Mouse (Mus musculus): ENCODE measurements around the gene Ndrg4. TPM values are rescaled to one million over a fixed set of nuclear protein-coding genes. Genes with fewer than 3 reads are reported as not detected.

Gene Ndrg4
- total RNA-seq, 1 experiment, result 9.4 TPM

GRCm38 (mm10) chr8:95748028-95748427, 71.2 kb downstream of the Ndrg4 start:
- H3K9me3 ChIP-seq (ENCODE audit: control insufficient read depth, insufficient read depth, low read depth, low read length), result no peaks in the 10 kb centered on the region
- DNase-seq (ENCODE audit: low read depth, low spot score), result no peak
- no peak overlapping the region for H3K27ac ChIP-seq (ENCODE audit: insufficient read depth, low read depth, low read length, poor library complexity, severe bottlenecking)
- H3K9ac ChIP-seq (ENCODE audit: insufficient read depth, low read depth, low read length, poor library complexity, severe bottlenecking), result no peak overlapping the region
- H3K4me1 ChIP-seq (ENCODE audit: control insufficient read depth in 2 of 2, insufficient read depth in 2 of 2, low read length in 2 of 2, poor library complexity in 1 of 2), result no peaks in the 10 kb centered on the region
- TF ChIP-seq ZNF384 (IDR thresholded peaks at IDR 0.05; ENCODE audit: low read depth, low read length) (no peak), HCFC1 (IDR thresholded peaks at IDR 0.05; ENCODE audit: borderline replicate concordance, insufficient read depth, low read length) (no peak), CHD2 (IDR thresholded peaks at IDR 0.05; ENCODE audit: low read depth, low read length) (no peak), ZC3H11A (IDR thresholded peaks at IDR 0.05; ENCODE audit: borderline replicate concordance, low read depth, low read length) (no peak), MAFK (IDR thresholded peaks at IDR 0.05; ENCODE audit: insufficient read depth, low read depth, low read length) (no peak)
- H3K36me3 ChIP-seq (ENCODE audit: control insufficient read depth, insufficient read depth, low read length, poor library complexity, severe bottlenecking), result peaks cover 23% of the 10 kb centered on the region
- H3K4me3 ChIP-seq (ENCODE audit: insufficient read depth in 1 of 2, low read depth in 1 of 2, low read length in 2 of 2, poor library complexity in 1 of 2, severe bottlenecking in 1 of 2), result no peak overlapping the region
- in situ Hi-C loops (cut with MboI; ENCODE audit: low sequenced_read_pairs in 2 of 2, unreplicated experiment in 2 of 2), result no loop called here

GRCm38 (mm10) chr8:95751924-95752323, 75.1 kb downstream of the Ndrg4 start:
- Histone ChIP-seq H3K9ac (ENCODE audit: insufficient read depth, low read depth, low read length, poor library complexity, severe bottlenecking) (no peak overlapping the region), H3K9me3 (ENCODE audit: control insufficient read depth, insufficient read depth, low read depth, low read length) (no peaks in the 10 kb centered on the region), H3K4me3 (ENCODE audit: insufficient read depth in 1 of 2, low read depth in 1 of 2, low read length in 2 of 2, poor library complexity in 1 of 2, severe bottlenecking in 1 of 2) (no peak overlapping the region), H3K27ac (ENCODE audit: insufficient read depth, low read depth, low read length, poor library complexity, severe bottlenecking) (no peak overlapping the region), H3K36me3 (ENCODE audit: control insufficient read depth, insufficient read depth, low read length, poor library complexity, severe bottlenecking) (peaks cover 26% of the 10 kb centered on the region), H3K4me1 (ENCODE audit: control insufficient read depth in 2 of 2, insufficient read depth in 2 of 2, low read length in 2 of 2, poor library complexity in 1 of 2) (no peaks in the 10 kb centered on the region)
- no peak for TF ChIP-seq ZC3H11A (IDR thresholded peaks at IDR 0.05; ENCODE audit: borderline replicate concordance, low read depth, low read length)
- no peak for TF ChIP-seq CHD2 (IDR thresholded peaks at IDR 0.05; ENCODE audit: low read depth, low read length)
- no peak for TF ChIP-seq HCFC1 (IDR thresholded peaks at IDR 0.05; ENCODE audit: borderline replicate concordance, insufficient read depth, low read length)
- no peak for TF ChIP-seq MAFK (IDR thresholded peaks at IDR 0.05; ENCODE audit: insufficient read depth, low read depth, low read length)
- no peak for TF ChIP-seq ZNF384 (IDR thresholded peaks at IDR 0.05; ENCODE audit: low read depth, low read length)
- DNase-seq (ENCODE audit: low read depth, low spot score), result no peak
- in situ Hi-C loops (cut with MboI; ENCODE audit: low sequenced_read_pairs in 2 of 2, unreplicated experiment in 2 of 2), result no loop called here

GRCm38 (mm10) chr8:95760323-95760722, 83.5 kb downstream of the Ndrg4 start:
- Histone ChIP-seq H3K27ac (ENCODE audit: insufficient read depth, low read depth, low read length, poor library complexity, severe bottlenecking) (no peak overlapping the region), H3K4me1 (ENCODE audit: control insufficient read depth in 2 of 2, insufficient read depth in 2 of 2, low read length in 2 of 2, poor library complexity in 1 of 2) (no peaks in the 10 kb centered on the region), H3K9ac (ENCODE audit: insufficient read depth, low read depth, low read length, poor library complexity, severe bottlenecking) (no peak overlapping the region), H3K9me3 (ENCODE audit: control insufficient read depth, insufficient read depth, low read depth, low read length) (no peaks in the 10 kb centered on the region), H3K36me3 (ENCODE audit: control insufficient read depth, insufficient read depth, low read length, poor library complexity, severe bottlenecking) (peaks cover 27% of the 10 kb centered on the region), H3K4me3 (ENCODE audit: insufficient read depth in 1 of 2, low read depth in 1 of 2, low read length in 2 of 2, poor library complexity in 1 of 2, severe bottlenecking in 1 of 2) (no peak overlapping the region)
- no peak for TF ChIP-seq ZC3H11A (IDR thresholded peaks at IDR 0.05; ENCODE audit: borderline replicate concordance, low read depth, low read length)
- no peak for TF ChIP-seq HCFC1 (IDR thresholded peaks at IDR 0.05; ENCODE audit: borderline replicate concordance, insufficient read depth, low read length)
- no peak for TF ChIP-seq MAFK (IDR thresholded peaks at IDR 0.05; ENCODE audit: insufficient read depth, low read depth, low read length)
- no peak for TF ChIP-seq ZNF384 (IDR thresholded peaks at IDR 0.05; ENCODE audit: low read depth, low read length)
- TF ChIP-seq CHD2 (IDR thresholded peaks at IDR 0.05; ENCODE audit: low read depth, low read length), result no peak
- in situ Hi-C loops (cut with MboI; ENCODE audit: low sequenced_read_pairs in 2 of 2, unreplicated experiment in 2 of 2), result loop anchor here in 1 of 2 experiments (5.0 kb wide), 1 partner anchor 33 kb away; no protein-coding TSS in a partner anchor
- no peak for DNase-seq (ENCODE audit: low read depth, low spot score)

- in situ Hi-C loops (cut with MboI; ENCODE audit: low sequenced_read_pairs in 2 of 2, unreplicated experiment in 2 of 2), result loop anchor here in 1 of 2 experiments (5.0 kb wide), 1 partner anchor 37 kb away; no protein-coding TSS in a partner anchor
- no peak overlapping the region for H3K9ac ChIP-seq (ENCODE audit: insufficient read depth, low read depth, low read length, poor library complexity, severe bottlenecking)
- no peak overlapping the region for H3K4me3 ChIP-seq (ENCODE audit: insufficient read depth in 1 of 2, low read depth in 1 of 2, low read length in 2 of 2, poor library complexity in 1 of 2, severe bottlenecking in 1 of 2)
- DNase-seq (ENCODE audit: low read depth, low spot score), result no peak
- H3K36me3 ChIP-seq (ENCODE audit: control insufficient read depth, insufficient read depth, low read length, poor library complexity, severe bottlenecking), result peaks cover 26% of the 10 kb centered on the region
- no peaks in the 10 kb centered on the region for H3K4me1 ChIP-seq (ENCODE audit: control insufficient read depth in 2 of 2, insufficient read depth in 2 of 2, low read length in 2 of 2, poor library complexity in 1 of 2)
- H3K9me3 ChIP-seq (ENCODE audit: control insufficient read depth, insufficient read depth, low read depth, low read length), result no peaks in the 10 kb centered on the region
- H3K27ac ChIP-seq (ENCODE audit: insufficient read depth, low read depth, low read length, poor library complexity, severe bottlenecking), result no peak overlapping the region
- no peak for TF ChIP-seq ZNF384 (IDR thresholded peaks at IDR 0.05; ENCODE audit: low read depth, low read length)
- no peak for TF ChIP-seq ZC3H11A (IDR thresholded peaks at IDR 0.05; ENCODE audit: borderline replicate concordance, low read depth, low read length)
- TF ChIP-seq HCFC1 (IDR thresholded peaks at IDR 0.05; ENCODE audit: borderline replicate concordance, insufficient read depth, low read length), result no peak
- no peak for TF ChIP-seq CHD2 (IDR thresholded peaks at IDR 0.05; ENCODE audit: low read depth, low read length)
- no peak for TF ChIP-seq MAFK (IDR thresholded peaks at IDR 0.05; ENCODE audit: insufficient read depth, low read depth, low read length)
These were observed 87.4 kb downstream of the Ndrg4 start for GRCm38 (mm10) chr8:95764133-95764532.

Other genes starting within 250 kb of the Ndrg4 start
- 64.4 and 70.5 TPM in 2 replicates for gene Cfap20, start 242.1 kb upstream of the Ndrg4 start, total RNA-seq (2012; rRNA removed)
- 40.2 and 52.4 TPM in 2 replicates for gene Csnk2a2, start 186.9 kb upstream of the Ndrg4 start, total RNA-seq (2012; rRNA removed)
- 1.1 and 1.4 TPM in 2 replicates for gene Ccdc113, start 142.9 kb upstream of the Ndrg4 start, total RNA-seq (2012; rRNA removed)
- not detected in 2 replicates for gene Prss54, start 100.6 kb upstream of the Ndrg4 start, total RNA-seq (2012; rRNA removed)
- gene Gins3, start 43.5 kb upstream of the Ndrg4 start, total RNA-seq (2012; rRNA removed), result 12.7 and 13.9 TPM in 2 replicates
- 61.2 and 93.9 TPM in 2 replicates for gene Setd6, start 38.9 kb downstream of the Ndrg4 start, total RNA-seq (2012; rRNA removed)
- gene Cnot1, start 130.5 kb downstream of the Ndrg4 start, total RNA-seq (2012; rRNA removed), result 176 and 207 TPM in 2 replicates
- gene Sap18b, start 148.4 kb downstream of the Ndrg4 start, total RNA-seq (2012; rRNA removed), result 104 and 109 TPM in 2 replicates
- gene Slc38a7, start 176.6 kb downstream of the Ndrg4 start, total RNA-seq (2012; rRNA removed), result 47.9 and 79.9 TPM in 2 replicates
- gene Got2, start 211.6 kb downstream of the Ndrg4 start, total RNA-seq (2012; rRNA removed), result 190 and 199 TPM in 2 replicates